Mouse (Mus musculus): ENCODE data around the gene Apoc4. TPM values are rescaled to one million over a fixed set of nuclear protein-coding genes. Genes with fewer than 3 reads are reported as not detected.

Gene Apoc4
- polyA plus RNA-seq, 1 experiment = not detected

GRCm38 (mm10) chr7:19635074-19635827 is 46.0 kb downstream of the Apoc4 start:
- Histone ChIP-seq H3K4me3 (ENCODE audit: insufficient read depth, low read length) (no peak overlapping the region), H3K4me1 (ENCODE audit: control insufficient read depth, insufficient read depth, low read length) (no peaks in the 10 kb centered on the region), H3K27ac (ENCODE audit: insufficient read depth, low read length) (no peak overlapping the region)
- TF ChIP-seq CTCF (IDR thresholded peaks at IDR 0.05; ENCODE audit: extremely low read depth, insufficient read depth, low read length) = no peak
- TF ChIP-seq POLR2A (IDR thresholded peaks at IDR 0.05; ENCODE audit: extremely low read depth, insufficient read depth, low read length) = no peak

GRCm38 (mm10) chr7:19634591-19634990 is 46.7 kb downstream of the Apoc4 start:
- Histone ChIP-seq H3K4me3 (ENCODE audit: insufficient read depth, low read length) (no peak overlapping the region), H3K4me1 (ENCODE audit: control insufficient read depth, insufficient read depth, low read length) (no peaks in the 10 kb centered on the region), H3K27ac (ENCODE audit: insufficient read depth, low read length) (no peak overlapping the region)
- TF ChIP-seq CTCF (IDR thresholded peaks at IDR 0.05; ENCODE audit: extremely low read depth, insufficient read depth, low read length) = no peak
- TF ChIP-seq POLR2A (IDR thresholded peaks at IDR 0.05; ENCODE audit: extremely low read depth, insufficient read depth, low read length) = no peak

- Histone ChIP-seq H3K4me1 (ENCODE audit: control insufficient read depth, insufficient read depth, low read length) (no peaks in the 10 kb centered on the region), H3K4me3 (ENCODE audit: insufficient read depth, low read length) (no peak overlapping the region), H3K27ac (ENCODE audit: insufficient read depth, low read length) (no peak overlapping the region)
- TF ChIP-seq CTCF (IDR thresholded peaks at IDR 0.05; ENCODE audit: extremely low read depth, insufficient read depth, low read length) = no peak
- TF ChIP-seq POLR2A (IDR thresholded peaks at IDR 0.05; ENCODE audit: extremely low read depth, insufficient read depth, low read length) = no peak
These were observed 47.4 kb downstream of the Apoc4 start for GRCm38 (mm10) chr7:19633855-19634254.

GRCm38 (mm10) chr7:19633197-19633596 is 48.1 kb downstream of the Apoc4 start:
- TF ChIP-seq CTCF (IDR thresholded peaks at IDR 0.05; ENCODE audit: extremely low read depth, insufficient read depth, low read length) = no peak
- no peak for TF ChIP-seq POLR2A (IDR thresholded peaks at IDR 0.05; ENCODE audit: extremely low read depth, insufficient read depth, low read length)
- H3K4me1 ChIP-seq (ENCODE audit: control insufficient read depth, insufficient read depth, low read length) = no peaks in the 10 kb centered on the region
- no peak overlapping the region for H3K27ac ChIP-seq (ENCODE audit: insufficient read depth, low read length)
- no peak overlapping the region for H3K4me3 ChIP-seq (ENCODE audit: insufficient read depth, low read length)

GRCm38 (mm10) chr7:19632720-19633119 is 48.6 kb downstream of the Apoc4 start:
- Histone ChIP-seq H3K4me3 (ENCODE audit: insufficient read depth, low read length) (no peak overlapping the region), H3K4me1 (ENCODE audit: control insufficient read depth, insufficient read depth, low read length) (no peaks in the 10 kb centered on the region)
- TF ChIP-seq POLR2A (IDR thresholded peaks at IDR 0.05; ENCODE audit: extremely low read depth, insufficient read depth, low read length) (no peak), CTCF (IDR thresholded peaks at IDR 0.05; ENCODE audit: extremely low read depth, insufficient read depth, low read length) (no peak)

GRCm38 (mm10) chr7:19632275-19632674 is 49.0 kb downstream of the Apoc4 start:
- Histone ChIP-seq H3K27ac (ENCODE audit: insufficient read depth, low read length) (no peak overlapping the region), H3K4me3 (ENCODE audit: insufficient read depth, low read length) (no peak overlapping the region), H3K4me1 (ENCODE audit: control insufficient read depth, insufficient read depth, low read length) (no peaks in the 10 kb centered on the region)
- TF ChIP-seq CTCF (IDR thresholded peaks at IDR 0.05; ENCODE audit: extremely low read depth, insufficient read depth, low read length) = no peak
- no peak for TF ChIP-seq POLR2A (IDR thresholded peaks at IDR 0.05; ENCODE audit: extremely low read depth, insufficient read depth, low read length)

More at GRCm38 (mm10) chr7:19632720-19633119, 48.6 kb downstream of the Apoc4 start:
- H3K27ac ChIP-seq (ENCODE audit: insufficient read depth, low read length) = no peak overlapping the region

- Histone ChIP-seq H3K4me3 (ENCODE audit: insufficient read depth, low read length) (peak within 1 kb of the TSS; percentile 57), H3K4me1 (ENCODE audit: control insufficient read depth, insufficient read depth, low read length) (no peaks in the 10 kb centered on the region), H3K27ac (ENCODE audit: insufficient read depth, low read length) (no peak within 1 kb of the TSS; the same call in 1 of the 2 replicates)
- TF ChIP-seq POLR2A (IDR thresholded peaks at IDR 0.05; ENCODE audit: extremely low read depth, insufficient read depth, low read length) = peak; percentile 34; the same call in 1 of the 2 replicates
- no peak for TF ChIP-seq CTCF (IDR thresholded peaks at IDR 0.05; ENCODE audit: extremely low read depth, insufficient read depth, low read length)
These were observed 51.9 kb downstream of the Apoc4 start, which contains the start of gene Relb for GRCm38 (mm10) chr7:19629361-19629734. Relb (minus strand) TSS chr7:19629438.

GRCm38 (mm10) chr7:19628536-19629360 is 52.5 kb downstream of the Apoc4 start:
- Histone ChIP-seq H3K4me1 (ENCODE audit: control insufficient read depth, insufficient read depth, low read length) (no peaks in the 10 kb centered on the region), H3K4me3 (ENCODE audit: insufficient read depth, low read length) (peak overlapping the region; percentile 57), H3K27ac (ENCODE audit: insufficient read depth, low read length) (no peak overlapping the region; the same call in 1 of the 2 replicates)
- TF ChIP-seq POLR2A (IDR thresholded peaks at IDR 0.05; ENCODE audit: extremely low read depth, insufficient read depth, low read length) (no peak), CTCF (IDR thresholded peaks at IDR 0.05; ENCODE audit: extremely low read depth, insufficient read depth, low read length) (no peak)

GRCm38 (mm10) chr7:19628192-19628535 is 53.1 kb downstream of the Apoc4 start:
- Histone ChIP-seq H3K27ac (ENCODE audit: insufficient read depth, low read length) (no peak overlapping the region), H3K4me1 (ENCODE audit: control insufficient read depth, insufficient read depth, low read length) (no peaks in the 10 kb centered on the region), H3K4me3 (ENCODE audit: insufficient read depth, low read length) (peak overlapping the region; percentile 57)
- no peak for TF ChIP-seq POLR2A (IDR thresholded peaks at IDR 0.05; ENCODE audit: extremely low read depth, insufficient read depth, low read length)
- no peak for TF ChIP-seq CTCF (IDR thresholded peaks at IDR 0.05; ENCODE audit: extremely low read depth, insufficient read depth, low read length)

Other genes with a start within 250 kb of the Apoc4 start
- gene Mark4, start 222.7 kb downstream of the Apoc4 start, polyA plus RNA-seq (2012; rRNA removed) = 52.0 and 55.4 TPM in 2 replicates
- gene Exoc3l2, start 218.1 kb downstream of the Apoc4 start, polyA plus RNA-seq (2012; rRNA removed) = 0.06 and 0.23 TPM in 2 replicates
- gene Bloc1s3, start 173.1 kb downstream of the Apoc4 start, polyA plus RNA-seq (2012; rRNA removed) = 7.6 and 7.9 TPM in 2 replicates
- 22.6 TPM in 2 replicates for gene Trappc6a, start 173.1 kb downstream of the Apoc4 start, polyA plus RNA-seq (2012; rRNA removed)
- gene Nkpd1, start 163.6 kb downstream of the Apoc4 start, polyA plus RNA-seq (2012; rRNA removed) = 0.98 and 1.1 TPM in 2 replicates
- gene Ppp1r37, start 118.4 kb downstream of the Apoc4 start, polyA plus RNA-seq (2012; rRNA removed) = 152 and 153 TPM in 2 replicates
- gene Zfp296, start 104.2 kb downstream of the Apoc4 start, polyA plus RNA-seq (2012; rRNA removed) = 2.9 and 3.3 TPM in 2 replicates
- gene Gemin7, start 103.9 kb downstream of the Apoc4 start, polyA plus RNA-seq (2012; rRNA removed) = 54.2 and 57.8 TPM in 2 replicates
- 140 and 162 TPM in 2 replicates for gene Clasrp, start 77.0 kb downstream of the Apoc4 start, polyA plus RNA-seq (2012; rRNA removed)
- 6.4 and 6.6 TPM in 2 replicates for gene Relb, start 52.0 kb downstream of the Apoc4 start, polyA plus RNA-seq (2012; rRNA removed)
- 146 and 147 TPM in 2 replicates for gene Clptm1, start 16.4 kb downstream of the Apoc4 start, polyA plus RNA-seq (2012; rRNA removed)
- not detected in 2 replicates for gene Apoc2, start 3.5 kb downstream of the Apoc4 start, polyA plus RNA-seq (2012; rRNA removed)
- gene Gm44805, start 56 bp downstream of the Apoc4 start, polyA plus RNA-seq (2012; rRNA removed) = not detected in 2 replicates
- gene Apoc1, start 11.2 kb upstream of the Apoc4 start, polyA plus RNA-seq (2012; rRNA removed) = 1.3 and 1.4 TPM in 2 replicates
- 4,294 and 4,561 TPM in 2 replicates for gene Apoe, start 17.7 kb upstream of the Apoc4 start, polyA plus RNA-seq (2012; rRNA removed)
- 108 TPM in 2 replicates for gene Tomm40, start 34.0 kb upstream of the Apoc4 start, polyA plus RNA-seq (2012; rRNA removed)
- gene Nectin2, start 69.0 kb upstream of the Apoc4 start, polyA plus RNA-seq (2012; rRNA removed) = 6.9 and 7.1 TPM in 2 replicates
- 23.0 and 24.4 TPM in 2 replicates for gene Bcam, start 89.5 kb upstream of the Apoc4 start, polyA plus RNA-seq (2012; rRNA removed)
- not detected in 2 replicates for gene Cblc, start 115.3 kb upstream of the Apoc4 start, polyA plus RNA-seq (2012; rRNA removed)
- 0.42 and 0.53 TPM in 2 replicates for gene Bcl3, start 141.3 kb upstream of the Apoc4 start, polyA plus RNA-seq (2012; rRNA removed)
- gene Gm19345, start 170.5 kb upstream of the Apoc4 start, polyA plus RNA-seq (2012; rRNA removed) = 3.0 and 3.9 TPM in 2 replicates
- not detected in 2 replicates for gene Ceacam16, start 179.8 kb upstream of the Apoc4 start, polyA plus RNA-seq (2012; rRNA removed)
- not detected in 2 replicates for gene Ceacam19, start 206.5 kb upstream of the Apoc4 start, polyA plus RNA-seq (2012; rRNA removed)
- gene Pvr, start 239.7 kb upstream of the Apoc4 start, polyA plus RNA-seq (2012; rRNA removed) = 9.7 and 11.8 TPM in 2 replicates

Measured in cortical plate, adult 2 months (tissue).